Mouse (Mus musculus): ENCODE measurements at regions not wholly inside any gene's neighbourhood (a gene's known extent, or its start where the extent isn't known, plus 50 kb on each side); places are given as distances from the start of the nearest gene placed in this dataset.

DNA sequence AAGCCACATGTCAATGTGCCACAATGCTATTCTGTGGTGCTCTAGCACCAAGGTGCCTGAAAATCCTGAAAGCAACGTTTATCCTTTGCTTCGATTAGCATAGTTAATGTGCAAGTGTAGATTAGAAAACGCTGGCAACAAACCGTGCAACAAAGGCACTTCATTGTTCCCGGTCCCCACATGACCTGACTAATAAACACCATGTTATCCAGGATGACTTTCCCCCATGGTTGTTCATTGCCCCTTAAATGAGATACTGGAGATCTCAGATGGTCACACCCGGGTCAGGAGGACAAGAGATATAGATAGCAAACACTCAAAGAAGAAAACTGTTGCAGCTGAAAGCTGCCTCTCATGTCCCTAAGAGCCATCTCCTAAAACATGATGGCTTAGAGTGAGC, 180.3 kb downstream of the Btg1 start:
- Histone ChIP-seq H3K4me3 (replicated peaks; ENCODE audit: insufficient read depth, low read depth, low read length) (no peak overlapping the region), H3K4me1 (ENCODE audit: control insufficient read depth, insufficient read depth, low read length) (no peaks in the 10 kb centered on the region), H3K27ac (ENCODE audit: insufficient read depth, low read length) (no peak overlapping the region), H3K27me3 (ENCODE audit: control insufficient read depth, insufficient read depth, low read length) (no peaks in the 10 kb centered on the region)
- no peak for DNase-seq
- TF ChIP-seq CTCF (IDR thresholded peaks at IDR 0.05; ENCODE audit: borderline replicate concordance, insufficient read depth, low read depth, low read length) (no peak), POLR2A (IDR thresholded peaks at IDR 0.05; ENCODE audit: borderline replicate concordance, insufficient read depth, low read length) (no peak)
- 75% methylated on average over 6 of the region's 6 CpGs for WGBS

DNA sequence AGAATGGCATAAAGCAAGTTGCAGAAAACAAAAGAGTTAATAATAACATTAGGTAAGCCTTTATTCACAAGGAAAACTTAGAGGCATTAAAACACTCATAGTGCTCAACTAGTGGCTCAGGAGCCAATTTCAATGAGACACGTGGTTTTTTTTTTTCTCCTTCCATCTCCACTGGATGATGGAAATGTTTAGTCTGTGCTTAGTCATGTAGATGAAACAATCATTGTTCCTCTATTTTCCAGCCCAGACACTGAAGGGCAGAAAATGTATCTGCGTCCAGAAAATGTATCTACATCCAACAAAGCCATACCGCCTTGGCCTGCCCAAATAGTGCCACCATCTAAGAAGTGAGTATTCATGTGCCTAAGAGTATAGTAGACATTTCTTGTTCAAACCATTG, 184.0 kb downstream of the Btg1 start:
- TF ChIP-seq CTCF (IDR thresholded peaks at IDR 0.05; ENCODE audit: borderline replicate concordance, insufficient read depth, low read depth, low read length) (no peak), POLR2A (IDR thresholded peaks at IDR 0.05; ENCODE audit: borderline replicate concordance, insufficient read depth, low read length) (no peak)
- no peaks in the 10 kb centered on the region for H3K4me1 ChIP-seq (ENCODE audit: control insufficient read depth, insufficient read depth, low read length)
- WGBS: 64% methylated on average over 3 of the region's 3 CpGs
- no peaks in the 10 kb centered on the region for H3K27me3 ChIP-seq (ENCODE audit: control insufficient read depth, insufficient read depth, low read length)
- no peak overlapping the region for H3K4me3 ChIP-seq (replicated peaks; ENCODE audit: insufficient read depth, low read depth, low read length)
- H3K27ac ChIP-seq (ENCODE audit: insufficient read depth, low read length): no peak overlapping the region
- DNase-seq: no peak

DNA sequence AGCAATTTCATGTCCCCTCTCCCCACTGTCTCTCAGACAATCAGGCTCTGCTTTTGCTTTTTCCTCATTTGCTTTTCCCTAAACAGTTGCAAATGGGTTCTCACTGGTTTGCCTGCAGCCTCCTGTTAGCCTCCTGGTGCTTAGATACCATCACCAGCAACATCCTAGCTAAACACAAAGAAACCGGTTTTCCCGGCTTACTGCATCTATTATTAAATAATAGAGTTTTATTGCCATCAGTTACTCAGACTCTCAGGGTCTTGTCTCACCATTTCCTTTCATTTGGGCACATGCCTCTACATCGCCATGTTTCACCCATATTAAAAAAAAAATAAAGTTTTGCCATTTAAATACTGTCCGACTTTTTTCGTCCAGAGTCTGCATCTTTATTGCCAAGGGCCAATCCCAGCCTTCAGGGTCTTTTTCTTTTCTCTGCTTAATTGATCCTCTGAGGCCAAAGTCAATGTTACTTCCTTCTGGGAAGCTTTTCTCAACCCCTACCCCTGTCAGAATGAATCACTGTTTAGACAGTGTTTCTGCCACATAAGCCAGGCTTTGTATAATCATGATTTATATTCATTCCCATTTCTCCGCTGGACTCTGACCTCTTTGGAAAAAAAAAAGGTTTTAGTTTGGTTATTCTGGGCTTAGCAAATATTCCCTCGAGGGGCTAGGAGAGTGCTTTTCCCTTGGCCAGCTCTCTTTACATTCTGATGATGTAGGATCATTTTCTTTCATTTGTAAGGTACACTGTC, 187.4 kb downstream of the Btg1 start:
- no peak overlapping the region for H3K4me3 ChIP-seq (replicated peaks; ENCODE audit: insufficient read depth, low read depth, low read length)
- DNase-seq: no peak
- H3K4me1 ChIP-seq (ENCODE audit: control insufficient read depth, insufficient read depth, low read length): no peaks in the 10 kb centered on the region
- no peak overlapping the region for H3K27ac ChIP-seq (ENCODE audit: insufficient read depth, low read length)
- H3K27me3 ChIP-seq (ENCODE audit: control insufficient read depth, insufficient read depth, low read length): no peaks in the 10 kb centered on the region
- WGBS: 74% methylated on average over 7 of the region's 7 CpGs
- TF ChIP-seq CTCF (IDR thresholded peaks at IDR 0.05; ENCODE audit: borderline replicate concordance, insufficient read depth, low read depth, low read length): no peak

DNA sequence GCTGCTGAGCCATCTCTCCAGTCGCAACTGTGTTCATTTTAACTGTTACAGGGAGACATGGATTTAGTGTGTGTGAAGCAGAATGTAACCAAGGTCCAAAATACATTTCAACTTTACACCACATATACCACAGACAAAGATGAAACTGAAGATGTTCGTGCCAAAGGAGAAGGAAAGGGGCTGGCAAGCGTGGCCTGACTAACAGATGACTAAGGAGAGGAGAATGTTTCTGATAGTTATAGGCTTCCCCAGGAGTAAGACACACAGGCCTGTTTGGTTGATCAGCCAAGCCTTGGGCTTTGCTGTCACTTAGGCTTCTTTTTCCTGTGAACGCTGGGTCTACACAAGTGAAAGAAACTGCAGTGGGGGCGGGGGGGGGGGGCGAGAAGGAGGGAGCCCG, 189.8 kb downstream of the Btg1 start:
- Histone ChIP-seq H3K27me3 (ENCODE audit: control insufficient read depth, insufficient read depth, low read length) (no peaks in the 10 kb centered on the region), H3K4me1 (ENCODE audit: control insufficient read depth, insufficient read depth, low read length) (no peaks in the 10 kb centered on the region), H3K27ac (ENCODE audit: insufficient read depth, low read length) (no peak overlapping the region), H3K4me3 (replicated peaks; ENCODE audit: insufficient read depth, low read depth, low read length) (no peak overlapping the region)
- TF ChIP-seq CTCF (IDR thresholded peaks at IDR 0.05; ENCODE audit: borderline replicate concordance, insufficient read depth, low read depth, low read length) (no peak), POLR2A (IDR thresholded peaks at IDR 0.05; ENCODE audit: borderline replicate concordance, insufficient read depth, low read length) (no peak)
- 73% methylated on average over 7 of the region's 7 CpGs for WGBS
- no peak for DNase-seq

DNA sequence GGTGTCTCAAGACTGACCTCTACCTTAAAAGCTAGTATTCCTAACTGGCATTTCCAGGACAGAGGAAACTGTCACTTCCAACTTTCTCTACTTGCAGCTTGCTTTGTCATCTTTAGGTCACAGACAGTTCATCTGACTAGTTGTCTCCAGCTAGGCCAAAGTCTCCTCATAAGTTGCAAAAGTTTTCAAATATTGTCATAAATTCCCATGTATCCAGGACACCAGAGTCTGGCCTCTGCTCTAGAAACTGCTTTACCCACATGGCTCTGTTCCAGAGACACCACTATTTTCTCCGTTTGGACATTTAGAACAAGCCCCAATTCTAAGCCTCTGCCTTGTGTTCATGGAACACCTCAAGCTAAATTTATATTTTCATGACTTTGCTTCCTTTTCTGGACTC, 205.0 kb downstream of the Btg1 start:
- Histone ChIP-seq H3K4me3 (replicated peaks; ENCODE audit: insufficient read depth, low read depth, low read length) (no peak overlapping the region), H3K27me3 (ENCODE audit: control insufficient read depth, insufficient read depth, low read length) (no peaks in the 10 kb centered on the region), H3K4me1 (ENCODE audit: control insufficient read depth, insufficient read depth, low read length) (no peaks in the 10 kb centered on the region; the same call in 1 of the 2 replicates), H3K27ac (ENCODE audit: insufficient read depth, low read length) (no peak overlapping the region)
- no peak for DNase-seq
- WGBS: 23% methylated on average over 1 of the region's 1 CpGs
- no peak for TF ChIP-seq POLR2A (IDR thresholded peaks at IDR 0.05; ENCODE audit: borderline replicate concordance, insufficient read depth, low read length)
- no peak for TF ChIP-seq CTCF (IDR thresholded peaks at IDR 0.05; ENCODE audit: borderline replicate concordance, insufficient read depth, low read depth, low read length)

DNA sequence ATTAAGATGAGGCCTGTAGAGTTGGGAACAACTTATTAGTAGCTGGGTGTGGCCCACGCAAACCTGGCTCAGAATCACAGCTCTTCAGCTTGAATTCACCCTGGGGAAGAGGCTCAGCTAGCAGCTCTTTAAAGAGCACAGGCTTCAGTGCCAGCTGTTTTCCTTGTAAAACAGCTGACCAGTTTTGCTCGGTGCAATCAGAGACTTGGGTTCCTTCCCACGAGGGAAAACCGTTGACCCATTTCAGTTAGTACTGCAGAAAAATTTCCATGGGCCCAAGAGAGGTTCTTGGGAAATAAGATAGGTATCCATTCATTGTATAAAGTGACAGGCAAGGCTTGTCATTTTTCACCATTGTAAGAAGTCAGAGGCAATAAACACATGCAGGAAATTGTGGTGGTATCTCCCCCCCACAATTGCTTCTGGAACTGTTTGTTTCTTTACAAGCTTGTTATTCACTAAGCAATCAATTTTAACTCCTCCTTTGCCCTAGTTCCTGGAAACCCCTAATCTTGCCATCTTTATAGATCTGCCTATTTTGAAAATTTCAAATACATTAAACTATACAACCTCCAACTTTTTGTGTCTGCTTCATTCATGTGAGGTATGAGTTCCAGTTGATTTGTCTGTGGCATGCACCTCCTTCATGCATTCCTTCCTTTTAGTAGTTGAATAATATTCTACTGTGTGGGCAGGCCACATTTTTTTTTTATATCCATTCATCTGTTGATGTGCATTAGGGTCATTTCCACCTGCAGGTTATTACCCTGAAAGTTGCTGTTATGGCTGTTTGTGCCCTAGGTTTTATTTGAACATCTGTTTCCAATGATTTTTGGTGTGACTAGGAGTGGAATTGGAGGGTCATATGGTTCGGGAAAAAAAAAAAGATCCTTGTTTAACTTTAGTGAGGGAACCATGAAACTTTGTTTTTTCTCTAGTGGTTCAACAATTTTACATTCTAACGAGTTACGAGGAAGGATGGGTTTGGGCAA, 205.8 kb downstream of the Btg1 start:
- TF ChIP-seq CTCF (IDR thresholded peaks at IDR 0.05; ENCODE audit: borderline replicate concordance, insufficient read depth, low read depth, low read length) (no peak), POLR2A (IDR thresholded peaks at IDR 0.05; ENCODE audit: borderline replicate concordance, insufficient read depth, low read length) (no peak)
- DNase-seq: no peak
- no peaks in the 10 kb centered on the region; the same call in 1 of the 2 replicates for H3K4me1 ChIP-seq (ENCODE audit: control insufficient read depth, insufficient read depth, low read length)
- no peak overlapping the region for H3K4me3 ChIP-seq (replicated peaks; ENCODE audit: insufficient read depth, low read depth, low read length)
- 54% methylated on average over 7 of the region's 7 CpGs for WGBS
- no peaks in the 10 kb centered on the region for H3K27me3 ChIP-seq (ENCODE audit: control insufficient read depth, insufficient read depth, low read length)
- no peak overlapping the region for H3K27ac ChIP-seq (ENCODE audit: insufficient read depth, low read length)

DNA sequence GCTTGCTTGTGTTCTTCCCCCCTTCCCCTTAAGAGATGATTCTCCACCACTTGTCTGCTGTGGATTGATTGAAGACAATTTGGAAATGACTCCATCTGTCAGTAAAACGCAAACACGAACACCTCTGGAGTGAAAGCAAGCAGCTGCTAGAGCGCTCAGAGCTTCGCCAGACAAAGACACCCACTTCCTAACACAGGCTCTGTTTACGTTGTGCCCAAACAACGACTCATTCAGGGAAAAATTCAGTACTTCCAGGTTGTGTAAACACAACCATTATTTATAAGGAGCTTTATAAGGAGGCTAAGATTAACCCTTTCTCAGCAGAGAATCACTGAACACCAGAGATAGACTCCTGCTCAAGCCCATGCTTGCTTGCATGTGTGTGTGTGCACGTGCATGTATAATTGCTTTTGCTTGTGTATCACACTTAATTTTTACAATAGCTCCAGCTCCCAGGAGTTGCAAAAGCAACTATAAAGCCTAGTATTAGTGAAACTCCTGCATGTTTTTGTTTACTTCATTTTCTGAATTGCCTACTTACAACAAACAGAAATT, 209.5 kb downstream of the Btg1 start:
- TF ChIP-seq CTCF (IDR thresholded peaks at IDR 0.05; ENCODE audit: borderline replicate concordance, insufficient read depth, low read depth, low read length) (no peak), POLR2A (IDR thresholded peaks at IDR 0.05; ENCODE audit: borderline replicate concordance, insufficient read depth, low read length) (no peak)
- WGBS: 65% methylated on average over 7 of the region's 7 CpGs
- no peak overlapping the region for H3K4me3 ChIP-seq (replicated peaks; ENCODE audit: insufficient read depth, low read depth, low read length)
- peaks cover 11% of the 10 kb centered on the region; the same call in 1 of the 2 replicates for H3K4me1 ChIP-seq (ENCODE audit: control insufficient read depth, insufficient read depth, low read length)
- H3K27ac ChIP-seq (ENCODE audit: insufficient read depth, low read length): no peak overlapping the region
- no peak for DNase-seq
- no peaks in the 10 kb centered on the region for H3K27me3 ChIP-seq (ENCODE audit: control insufficient read depth, insufficient read depth, low read length)
